Mouse (Mus musculus) E14TG2a.4 (cell line): ENCODE results near the gene Cldn8.

Experiments used
- CTCF ChIP-seq: conservative IDR thresholded peaks from 2 replicates; pipeline ENCODE4 v1.5.1; 2014; ENCODE audit warnings: low read length
- NANOG ChIP-seq: IDR thresholded peaks from 2 replicates; pipeline ENCODE4 v1.6.1; 2014; ENCODE audit warnings: borderline replicate concordance, low read length, mixed read lengths
- POU5F1 ChIP-seq: IDR thresholded peaks from 2 replicates; pipeline ENCODE4 v1.6.1; 2014; ENCODE audit warnings: low read length, borderline replicate concordance

DNA sequence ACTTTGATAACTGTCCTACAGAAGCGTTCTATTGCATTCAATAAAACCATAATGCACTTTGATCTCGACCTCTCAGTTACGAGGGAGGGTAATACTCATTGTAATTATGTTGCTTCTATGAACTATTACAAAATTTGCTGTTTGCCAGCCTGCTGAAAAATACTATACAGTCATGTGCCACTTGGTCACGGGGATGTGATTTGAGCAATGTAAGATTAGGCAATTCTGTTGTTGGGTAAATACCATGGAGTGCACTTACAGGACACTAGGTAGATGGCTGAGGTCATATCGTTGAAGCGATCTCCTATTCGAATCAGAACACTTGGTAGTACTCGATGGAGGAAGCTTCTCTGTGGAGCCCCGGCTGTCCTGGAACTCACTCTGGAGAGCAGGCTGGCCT lies 20.4 kb upstream of the Cldn8 start:
- TF ChIP-seq CTCF = no peak
- no peak for TF ChIP-seq POU5F1
- TF ChIP-seq NANOG = no peak
